ENCODE assay signal across 14 mouse cellular contexts in the genomic region with DNA sequence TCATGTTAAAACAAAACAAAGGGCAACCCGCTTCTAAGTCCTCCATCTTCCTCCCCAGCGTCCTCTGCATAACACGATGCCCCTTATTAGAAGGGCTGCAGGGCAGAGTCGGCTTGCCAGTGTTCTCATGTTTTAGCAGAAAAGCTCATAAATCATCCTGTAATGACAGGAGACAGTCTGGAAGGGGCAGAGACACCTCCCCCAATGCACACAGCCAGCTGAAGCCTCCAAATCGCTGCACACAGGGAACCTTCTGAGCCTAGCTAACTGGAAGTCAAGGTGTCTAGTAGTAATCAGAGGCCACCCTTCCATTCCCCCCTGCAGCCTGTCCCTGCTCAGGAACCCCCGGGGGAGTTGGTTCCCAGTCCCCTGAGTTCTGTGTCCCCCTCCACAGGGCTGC.
DNase-seq lines count a peak whose midpoint lies in the region; ATAC-seq and TF ChIP-seq lines count a peak whose summit lies in the region.
"Had no signal": no experiment of that assay in that cellular context is flagged by ENCODE, and none has a peak within 500 bp of the region (broad histone marks: within the 10 kb centered on the region; RNA-seq: fewer than 3 reads in every experiment).

No protein-coding gene starts in this region.

- no peak for DNase-seq in kidney, adult 9 months
- DNase-seq in midbrain, postnatal 0 days (ENCODE audit: low spot score): peak; percentile 55
- no peak for DNase-seq in cerebellum, adult 9-11 months
- no peak for DNase-seq in B cell, adult 2 months
- DNase-seq in cerebellum, postnatal 4 days (ENCODE audit: low spot score in 2 of 2): no peak
- DNase-seq: kidney, adult 2 months; right cerebral cortex, postnatal 14 days; thymus, postnatal 14 days had no signal

- no peak overlapping the region for H3K27ac ChIP-seq in kidney, embryonic 15.5 days
- H3K27ac ChIP-seq in forebrain, embryonic 12.5 days: peak overlapping the region; percentile 73
- H3K27ac ChIP-seq in hindbrain, embryonic 16.5 days (ENCODE audit: low read depth, low read length): peak overlapping the region; percentile 49
- peak overlapping the region; percentile 49 for H3K27ac ChIP-seq in midbrain, postnatal 0 days (ENCODE audit: low read depth, low read length)
- H3K27ac ChIP-seq: limb, embryonic 15.5 days had no signal

- 31% methylated on average over 6 of the region's 6 CpGs for WGBS in kidney, embryonic 15.5 days
- WGBS in forebrain, embryonic 12.5 days: 49% methylated on average over 6 of the region's 6 CpGs
- 8% methylated on average over 6 of the region's 6 CpGs for whole genome bisulfite sequencing in hindbrain, embryonic 16.5 days
- WGBS in midbrain, postnatal 0 days: 23% methylated on average over 6 of the region's 6 CpGs

- no peak overlapping the region for H3K4me3 ChIP-seq in kidney, embryonic 15.5 days (replicated peaks)
- no peak overlapping the region for H3K4me3 ChIP-seq in forebrain, embryonic 12.5 days (replicated peaks)
- no peak overlapping the region for H3K4me3 ChIP-seq in hindbrain, embryonic 16.5 days (ENCODE audit: low read length)
- H3K4me3 ChIP-seq in midbrain, postnatal 0 days (ENCODE audit: low read depth, low read length): no peak overlapping the region
- H3K4me3 ChIP-seq: limb, embryonic 15.5 days; myocyte had no signal

- H3K27me3 ChIP-seq in kidney, embryonic 15.5 days: no peaks in the 10 kb centered on the region
- H3K27me3 ChIP-seq in forebrain, embryonic 12.5 days: no peaks in the 10 kb centered on the region
- no peaks in the 10 kb centered on the region for H3K27me3 ChIP-seq in hindbrain, embryonic 16.5 days (replicated peaks; ENCODE audit: control insufficient read depth, insufficient read depth, low read length)
- no peaks in the 10 kb centered on the region for H3K27me3 ChIP-seq in midbrain, postnatal 0 days (ENCODE audit: insufficient read depth, low read length)
- H3K27me3 ChIP-seq: limb, embryonic 15.5 days had no signal

- H3K9me3 ChIP-seq in kidney, embryonic 15.5 days (replicated peaks): no peaks in the 10 kb centered on the region
- no peaks in the 10 kb centered on the region for H3K9me3 ChIP-seq in forebrain, embryonic 12.5 days
- no peaks in the 10 kb centered on the region for H3K9me3 ChIP-seq in hindbrain, embryonic 16.5 days (ENCODE audit: control insufficient read depth, low read length)
- no peaks in the 10 kb centered on the region for H3K9me3 ChIP-seq in midbrain, postnatal 0 days (ENCODE audit: low read length)
- H3K9me3 ChIP-seq: limb, embryonic 15.5 days had no signal

- peak; percentile 62 for ATAC-seq in kidney, embryonic 15.5 days (replicated peaks; ENCODE audit: low FRiP score)
- ATAC-seq in forebrain, embryonic 12.5 days (ENCODE audit: low FRiP score): no peak
- peak; percentile 46; the same call in 1 of the 2 replicates for ATAC-seq in hindbrain, embryonic 16.5 days
- ATAC-seq in midbrain, postnatal 0 days (ENCODE audit: low FRiP score): no peak
- ATAC-seq: lung, postnatal 0 days had no signal

- H3K4me2 ChIP-seq in kidney, embryonic 15.5 days: no peak overlapping the region
- no peak overlapping the region for H3K4me2 ChIP-seq in forebrain, embryonic 12.5 days
- no peak overlapping the region for H3K4me2 ChIP-seq in hindbrain, embryonic 16.5 days (ENCODE audit: low read length)
- H3K4me2 ChIP-seq in midbrain, postnatal 0 days (ENCODE audit: low read depth, low read length, poor library complexity, severe bottlenecking): no peak overlapping the region
- H3K4me2 ChIP-seq: limb, embryonic 15.5 days had no signal

- no peak overlapping the region for H3K9ac ChIP-seq in kidney, embryonic 15.5 days
- 0 out of 2 replicates have a peak overlapping the region, but pooled peaks have one; percentile 22 for H3K9ac ChIP-seq in forebrain, embryonic 12.5 days
- H3K9ac ChIP-seq in hindbrain, embryonic 16.5 days (ENCODE audit: low read depth, low read length): peak overlapping the region; percentile 8; the same call in 1 of the 2 replicates
- no peak overlapping the region for H3K9ac ChIP-seq in midbrain, postnatal 0 days (replicated peaks; ENCODE audit: low read length, poor library complexity, severe bottlenecking)
- H3K9ac ChIP-seq: limb, embryonic 15.5 days had no signal

- TF ChIP-seq CTCF in midbrain, postnatal 0 days (IDR thresholded peaks at IDR 0.05): no peak

- H3K4me1 ChIP-seq in kidney, embryonic 15.5 days: peaks cover 11% of the 10 kb centered on the region
- H3K4me1 ChIP-seq in forebrain, embryonic 12.5 days: peaks cover 70% of the 10 kb centered on the region
- H3K4me1 ChIP-seq in hindbrain, embryonic 16.5 days (ENCODE audit: control insufficient read depth, insufficient read depth, low read depth, low read length): peaks cover 34% of the 10 kb centered on the region
- peaks cover 15% of the 10 kb centered on the region for H3K4me1 ChIP-seq in midbrain, postnatal 0 days (ENCODE audit: insufficient read depth, low read length)

- H3K36me3 ChIP-seq in kidney, embryonic 15.5 days: no peaks in the 10 kb centered on the region
- H3K36me3 ChIP-seq in forebrain, embryonic 12.5 days (replicated peaks): 0 out of 2 replicates have a peak, but pooled peaks cover 7% of the 10 kb centered on the region
- H3K36me3 ChIP-seq in hindbrain, embryonic 16.5 days (ENCODE audit: control insufficient read depth, insufficient read depth, low read length): no peaks in the 10 kb centered on the region
- peaks cover 4% of the 10 kb centered on the region; the same call in 1 of the 2 replicates for H3K36me3 ChIP-seq in midbrain, postnatal 0 days (ENCODE audit: insufficient read depth, low read length)
- H3K36me3 ChIP-seq: limb, embryonic 15.5 days had no signal

Comparison
In these comparisons a context has a peak if more than half of its experiments do, and no peak if none do; other contexts are left out.
1. ATAC-seq: peak in kidney, embryonic 15.5 days (single experiment) and hindbrain, embryonic 16.5 days (single experiment); none in forebrain, embryonic 12.5 days (single experiment) and midbrain, postnatal 0 days (single experiment).
2. H3K9ac ChIP-seq: peak in forebrain, embryonic 12.5 days (single experiment) and hindbrain, embryonic 16.5 days (single experiment); none in kidney, embryonic 15.5 days (single experiment) and midbrain, postnatal 0 days (single experiment).